Mouse (Mus musculus) gastrocnemius, adult 2 months (tissue): ENCODE data around the gene Atf1. TPM values are rescaled to one million over a fixed set of nuclear protein-coding genes. Genes with fewer than 3 reads are reported as not detected.

Experiments used
- DNase-seq: peaks from one replicate; pipeline ENCODE4 v3.0.0; 2022
- H3K27ac ChIP-seq: fragments of 200-600 bp; 2 replicates; pipeline ENCODE4 v1.8.1; 2022; ENCODE audit warnings: mild to moderate bottlenecking
- H3K4me3 ChIP-seq: fragments of 200-600 bp; 2 replicates; pipeline ENCODE4 v1.8.1; 2022; ENCODE audit warnings: mild to moderate bottlenecking, moderate library complexity
- CTCF ChIP-seq: fragments of 200-600 bp; IDR thresholded peaks from 2 replicates; pipeline ENCODE4 v1.8.1; 2022; ENCODE audit warnings: antibody characterized with exemption, mild to moderate bottlenecking, moderate library complexity
- intact Hi-C: fragments of 180-260 bp; cut with DNase I; formaldehyde crosslinking; loops from one replicate; pipeline ENCODE4 v1.15.1; 2025
- total RNA-seq, 2 experiments: library from RNA; stranded (reverse); gene quantifications; 2 replicates each; pipeline ENCODE4 v1.2.3; 2021

Atf1 gene
- total RNA-seq, 2 experiments from 2014 or later = 55.4 to 56.6 TPM

GRCm38 (mm10) chr15:100274790-100275559 is 47.4 kb downstream of the Atf1 start:
- H3K4me3 ChIP-seq = no peak overlapping the region
- H3K27ac ChIP-seq = no peak overlapping the region
- TF ChIP-seq CTCF = no peak
- intact Hi-C loops = no loop called here
- no peak for DNase-seq

- no peak for DNase-seq
Measured at GRCm38 (mm10) chr15:100276403-100276802, 48.8 kb downstream of the Atf1 start.

DNA sequence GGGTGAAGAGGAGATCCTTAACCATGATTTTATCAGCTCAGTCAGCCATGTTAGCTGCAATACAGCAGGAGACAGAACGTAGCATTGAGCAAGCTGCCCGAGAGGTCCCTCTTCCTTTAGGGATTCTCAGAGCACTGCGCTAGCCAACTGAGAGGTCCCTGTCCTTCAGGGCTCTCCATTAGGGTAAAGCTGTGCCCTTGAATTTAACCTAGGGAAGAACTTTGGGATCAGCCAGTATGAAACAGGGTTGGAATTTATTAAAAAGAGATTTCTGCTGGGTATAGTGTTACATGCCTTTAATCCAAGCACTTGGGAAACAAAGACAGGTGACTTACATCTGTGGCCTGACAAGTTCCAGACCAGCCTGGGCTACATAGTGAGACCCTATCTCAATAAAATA is 50.0 kb downstream of the Atf1 start:
- DNase-seq = no peak
- intact Hi-C loops = no loop called here
- no peak for TF ChIP-seq CTCF

More at GRCm38 (mm10) chr15:100276403-100276802, 48.8 kb downstream of the Atf1 start:
- Histone ChIP-seq H3K4me3 (no peak overlapping the region), H3K27ac (no peak overlapping the region)
- no peak for TF ChIP-seq CTCF
- intact Hi-C loops = no loop called here

DNA sequence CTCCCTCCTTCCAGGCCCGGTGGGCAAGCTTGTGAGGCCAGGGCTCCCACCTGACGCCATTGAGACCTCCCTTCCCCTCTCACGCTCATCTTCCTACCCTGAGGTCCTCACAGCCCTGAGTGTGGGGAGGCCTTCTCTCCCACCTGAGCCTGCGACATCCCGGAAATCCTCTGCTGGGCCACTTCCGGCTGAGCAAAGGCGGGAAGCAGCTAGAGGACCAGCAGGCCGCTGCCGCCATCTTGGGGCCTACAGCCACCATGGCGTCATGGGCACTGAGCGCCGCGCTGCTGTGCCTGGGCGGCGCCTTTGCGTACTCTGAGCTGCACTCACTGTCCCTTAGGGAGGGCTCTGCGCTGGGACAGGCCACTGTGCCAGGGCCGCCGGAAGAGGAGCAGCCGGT is 53.0 kb downstream of the Atf1 start, which contains the start of gene Tmprss12:
Gene Tmprss12 (plus strand): TSS at position 212 of the 400 bp plus-strand sequence.
- Histone ChIP-seq H3K27ac (no peak within 1 kb of the TSS), H3K4me3 (no peak within 1 kb of the TSS)
- TF ChIP-seq CTCF = no peak
- DNase-seq = no peak
- intact Hi-C loops = no loop called here

More for the DNA sequence above, 50.0 kb downstream of the Atf1 start:
- Histone ChIP-seq H3K27ac (no peak overlapping the region), H3K4me3 (no peak overlapping the region)

GRCm38 (mm10) chr15:100288980-100289379 is 61.4 kb downstream of the Atf1 start:
- intact Hi-C loops = no loop called here
- Histone ChIP-seq H3K4me3 (no peak overlapping the region), H3K27ac (no peak overlapping the region)
- TF ChIP-seq CTCF = no peak
- no peak for DNase-seq

- intact Hi-C loops = no loop called here
- no peak overlapping the region for H3K4me3 ChIP-seq
- H3K27ac ChIP-seq = 0 out of 2 replicates have a peak overlapping the region, but pooled peaks have one; percentile 16
- no peak for TF ChIP-seq CTCF
- no peak for DNase-seq
Measured at GRCm38 (mm10) chr15:100290858-100291257, 63.2 kb downstream of the Atf1 start.

GRCm38 (mm10) chr15:100292326-100292725 is 64.7 kb downstream of the Atf1 start:
- no peak for DNase-seq
- Histone ChIP-seq H3K4me3 (no peak overlapping the region), H3K27ac (no peak overlapping the region)
- intact Hi-C loops = no loop called here
- TF ChIP-seq CTCF = no peak

DNA sequence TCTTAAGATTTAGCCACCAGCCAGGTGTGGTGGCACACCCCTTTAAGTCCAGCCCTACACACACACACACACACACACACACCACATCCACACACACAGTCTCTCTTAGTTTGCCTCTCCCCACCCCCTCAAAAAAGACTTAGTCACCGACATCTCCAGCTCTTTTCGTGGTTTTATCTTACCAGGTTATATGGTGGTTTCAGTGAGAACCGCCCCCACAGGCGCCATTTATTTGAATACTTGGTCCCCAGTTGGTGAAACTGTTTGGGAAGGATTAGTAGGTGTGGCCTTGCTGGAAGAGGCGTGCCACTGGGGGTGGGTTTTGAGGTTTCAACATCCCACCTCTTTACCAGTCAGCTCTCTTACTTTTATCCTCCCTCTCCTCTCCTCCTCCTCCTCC is 70.2 kb downstream of the Atf1 start:
- TF ChIP-seq CTCF = no peak
- intact Hi-C loops = no loop called here

GRCm38 (mm10) chr15:100300499-100300898 is 72.9 kb downstream of the Atf1 start:
- no peak overlapping the region for H3K27ac ChIP-seq
- DNase-seq = no peak
- intact Hi-C loops = loop anchor here (5.0 to 10.0 kb wide), 2 partner anchors 38 to 266 kb away; partner anchors contain the start of gene Dip2b
- H3K4me3 ChIP-seq = no peak overlapping the region
- no peak for TF ChIP-seq CTCF

More for the DNA sequence above, 70.2 kb downstream of the Atf1 start:
- H3K27ac ChIP-seq = no peak overlapping the region
- no peak overlapping the region for H3K4me3 ChIP-seq
- no peak for DNase-seq

- DNase-seq = no peak
- TF ChIP-seq CTCF = no peak
- intact Hi-C loops = loop anchor here (5.0 to 10.0 kb wide), 2 partner anchors 39 to 267 kb away; partner anchors contain the start of gene Dip2b
- H3K4me3 ChIP-seq = no peak overlapping the region
- H3K27ac ChIP-seq = no peak overlapping the region
Measured at GRCm38 (mm10) chr15:100301556-100301955, 73.9 kb downstream of the Atf1 start.

DNA sequence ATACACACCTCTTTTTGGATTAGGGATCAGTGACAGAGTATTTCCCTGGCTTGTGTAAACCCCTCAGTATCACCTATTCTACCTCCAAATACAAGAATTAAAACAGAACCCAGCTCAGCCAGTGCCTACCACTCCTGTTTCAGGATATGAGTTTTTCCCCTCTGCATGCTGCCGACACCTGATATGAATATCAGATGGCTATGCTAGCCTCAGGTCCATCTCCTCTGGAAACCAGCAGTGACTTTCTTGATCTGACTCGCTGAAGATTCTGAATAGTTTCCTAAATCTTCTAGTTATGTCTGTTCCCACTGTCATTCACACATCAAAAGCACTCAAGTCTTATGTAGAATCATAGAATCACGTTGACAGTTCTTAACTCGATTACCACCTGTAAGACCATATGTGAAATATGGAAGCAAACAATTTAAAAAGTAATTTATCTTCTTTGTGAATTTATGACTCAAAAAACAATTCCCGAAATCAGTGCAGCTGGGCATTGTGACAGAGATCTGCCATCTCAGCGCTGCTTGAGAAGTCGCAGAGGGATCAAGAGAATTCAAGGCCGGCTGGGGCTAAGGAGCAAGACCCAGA is 75.9 kb downstream of the Atf1 start:
- TF ChIP-seq CTCF = no peak
- DNase-seq = no peak
- intact Hi-C loops = loop anchor here (5.0 to 10.0 kb wide), 2 partner anchors 41 to 269 kb away; partner anchors contain the start of gene Dip2b
- Histone ChIP-seq H3K4me3 (peak overlapping the region; percentile 83), H3K27ac (peak overlapping the region; percentile 98)

DNA sequence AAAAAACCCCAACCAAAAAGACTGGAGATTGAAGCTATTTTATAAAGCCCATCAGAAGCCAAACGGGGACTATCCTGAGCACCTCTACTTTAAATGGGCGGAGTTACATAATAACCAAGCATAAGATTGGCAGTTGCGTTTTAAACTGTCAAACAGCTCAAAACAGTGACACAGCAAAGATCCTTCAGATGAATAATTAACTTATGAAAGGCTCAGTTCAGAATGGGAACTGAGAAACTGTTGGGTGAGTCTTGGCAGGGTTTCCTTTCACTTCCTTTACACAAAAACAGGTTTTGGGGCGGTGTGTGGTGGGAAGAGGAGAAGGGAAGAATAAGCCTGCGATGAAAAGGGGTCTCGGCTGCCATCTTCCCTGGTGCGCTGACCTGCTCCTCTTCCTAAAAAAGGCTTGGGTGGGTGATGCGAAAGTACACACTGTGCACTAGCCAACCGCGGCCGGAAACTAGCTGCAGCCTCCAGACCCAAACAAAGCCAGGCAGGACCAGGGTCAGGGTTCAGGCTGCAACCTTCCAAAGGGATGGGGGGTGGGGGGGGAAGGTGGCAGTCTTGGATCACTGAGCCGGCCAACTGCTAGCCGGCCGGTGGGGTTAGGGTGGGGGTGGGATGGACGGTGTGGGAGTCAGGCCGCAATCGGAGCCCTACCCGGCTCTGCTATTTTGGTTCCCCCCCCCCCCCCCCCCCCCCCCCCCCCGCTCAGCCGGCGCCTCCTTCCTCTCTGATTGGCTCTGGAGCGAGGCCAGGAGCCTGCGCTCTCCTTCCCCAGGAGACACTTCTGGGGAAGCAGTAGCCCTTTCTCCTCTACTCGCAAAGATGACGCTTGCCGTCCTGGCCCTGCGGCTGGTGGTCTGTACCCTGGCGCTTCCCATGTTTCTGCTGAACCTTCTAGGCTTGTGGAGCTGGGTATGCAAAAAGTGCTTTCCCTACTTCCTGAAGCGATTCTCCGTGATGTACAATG is 76.7 kb downstream of the Atf1 start, which contains the start of gene Mettl7a1:
Gene Mettl7a1 (plus strand): TSS at position 122 of the 973 bp plus-strand sequence.
- Histone ChIP-seq H3K4me3 (peak within 1 kb of the TSS; percentile 83), H3K27ac (peak within 1 kb of the TSS; percentile 98)
- intact Hi-C loops = loop anchor here (5.0 to 10.0 kb wide), 2 partner anchors 42 to 270 kb away; partner anchors contain the start of gene Dip2b
- peak; percentile 95 for DNase-seq
- no peak for TF ChIP-seq CTCF
